Mouse (Mus musculus) cerebellum, postnatal 25 days (tissue): ENCODE measurements around the gene Ptprr.

Experiments used
- DNase-seq, 2 experiments: peaks; one replicate each; pipeline ENCODE4 v3.0.0; 2021; ENCODE audit warnings: mixed read lengths in 2 of 2

Gene Ptprr

DNA sequence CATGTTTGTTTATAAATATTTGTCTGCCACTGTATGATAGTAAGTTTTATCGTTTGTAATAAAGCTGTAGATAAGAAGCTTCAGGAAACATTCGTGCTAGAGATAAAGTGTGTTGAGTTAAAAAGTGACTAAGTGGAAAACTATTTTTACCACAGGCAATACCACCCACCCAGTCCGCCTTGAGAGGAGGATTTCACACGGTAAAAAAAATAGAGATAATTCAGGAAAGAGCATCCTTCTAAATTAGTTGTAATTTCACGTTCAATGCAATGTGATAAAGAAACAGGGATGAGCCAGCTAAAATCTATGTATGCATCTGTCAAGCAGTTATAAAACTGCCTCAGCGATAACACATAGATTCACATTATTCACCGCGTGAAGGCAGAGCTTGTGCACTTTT, 99.0 kb downstream of the Ptprr start:
- DNase-seq = no peak

DNA sequence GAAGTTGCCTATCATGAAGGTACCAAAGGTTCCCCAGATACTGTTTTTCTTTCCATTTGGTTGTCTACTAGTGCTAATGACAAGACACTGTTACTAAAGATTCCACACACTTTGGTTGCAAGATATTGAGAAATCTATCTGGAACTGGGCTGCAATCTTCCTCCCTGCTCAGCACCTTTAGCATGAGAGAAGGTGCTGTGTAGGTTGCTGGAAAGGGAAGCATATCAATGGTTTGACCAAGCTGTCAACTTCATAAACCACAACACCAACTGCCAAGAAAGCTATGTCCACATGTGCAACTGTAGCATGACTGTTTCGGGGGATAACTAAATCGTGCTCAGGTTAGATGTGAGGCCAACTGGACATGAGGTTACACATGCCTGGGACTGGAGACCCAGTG, 103.5 kb downstream of the Ptprr start:
- DNase-seq = no peak

GRCm38 (mm10) chr10:116123808-116124207, 105.8 kb downstream of the Ptprr start:
- no peak for DNase-seq

DNA sequence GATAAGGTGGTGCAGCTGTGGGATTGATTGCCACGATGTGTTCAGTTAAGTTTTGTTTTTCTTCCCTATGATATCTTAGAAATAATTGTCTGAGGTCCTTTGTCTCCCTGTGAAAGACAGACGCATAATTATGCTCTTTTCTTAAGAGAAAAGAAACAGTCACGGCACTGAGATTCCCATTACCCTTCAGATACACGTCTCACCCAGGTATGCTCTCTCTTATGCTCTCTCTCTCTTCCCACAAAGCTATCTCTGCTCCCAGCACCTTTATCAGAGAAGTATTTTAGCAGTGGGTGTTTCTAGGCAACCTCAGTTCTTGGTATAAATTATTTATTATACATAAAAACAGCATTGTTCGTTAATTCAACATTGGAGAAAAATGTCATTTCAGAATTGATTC, 107.4 kb downstream of the Ptprr start:
- DNase-seq = no peak

GRCm38 (mm10) chr10:116130401-116130800, 112.4 kb downstream of the Ptprr start:
- DNase-seq = no peak

GRCm38 (mm10) chr10:116131223-116131622, 113.2 kb downstream of the Ptprr start:
- no peak for DNase-seq

DNA sequence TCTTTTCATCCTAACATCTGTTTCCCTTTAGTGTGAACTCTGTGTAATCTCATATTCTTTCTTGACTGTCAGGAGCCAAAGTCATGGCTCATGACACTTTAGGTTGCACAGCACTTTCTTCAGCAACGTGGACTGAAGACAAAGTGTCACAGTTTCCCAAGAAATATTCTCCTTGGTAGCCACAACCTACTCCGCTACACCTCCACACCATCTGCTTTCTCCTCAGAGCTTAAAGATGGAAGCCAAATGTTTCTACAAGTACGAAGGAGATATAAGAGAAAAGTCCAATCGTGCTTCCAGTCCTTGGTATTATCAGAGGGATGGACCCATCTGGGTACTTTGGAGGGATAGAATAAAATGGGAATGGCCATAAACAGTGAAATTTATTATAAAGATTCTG, 114.2 kb downstream of the Ptprr start:
- DNase-seq = no peak

GRCm38 (mm10) chr10:116135187-116135586, 117.2 kb downstream of the Ptprr start:
- no peak for DNase-seq

- peak; percentile 44 to 64 for DNase-seq
Measured at GRCm38 (mm10) chr10:116140226-116140625, 122.2 kb downstream of the Ptprr start.

DNA sequence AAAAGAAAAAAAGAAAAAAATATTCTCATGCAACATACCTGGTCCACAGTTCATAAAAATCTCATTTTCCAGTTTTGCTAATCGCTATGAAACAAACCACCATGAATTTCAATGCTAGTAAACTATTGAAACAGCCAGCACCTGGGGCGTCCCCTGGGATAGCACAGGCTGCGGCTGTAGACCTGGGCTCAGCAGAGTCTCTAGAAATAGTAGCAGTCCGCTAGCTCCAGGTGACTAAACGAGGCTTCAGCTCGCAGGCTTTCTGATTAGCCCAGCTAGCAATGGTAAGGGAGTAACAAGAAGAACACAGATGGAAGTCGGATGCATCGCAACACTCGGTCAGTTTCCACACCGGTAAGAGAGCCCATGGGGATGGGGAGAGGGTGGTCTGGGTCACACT, 125.7 kb downstream of the Ptprr start:
- DNase-seq = peak; percentile 40 to 46

DNA sequence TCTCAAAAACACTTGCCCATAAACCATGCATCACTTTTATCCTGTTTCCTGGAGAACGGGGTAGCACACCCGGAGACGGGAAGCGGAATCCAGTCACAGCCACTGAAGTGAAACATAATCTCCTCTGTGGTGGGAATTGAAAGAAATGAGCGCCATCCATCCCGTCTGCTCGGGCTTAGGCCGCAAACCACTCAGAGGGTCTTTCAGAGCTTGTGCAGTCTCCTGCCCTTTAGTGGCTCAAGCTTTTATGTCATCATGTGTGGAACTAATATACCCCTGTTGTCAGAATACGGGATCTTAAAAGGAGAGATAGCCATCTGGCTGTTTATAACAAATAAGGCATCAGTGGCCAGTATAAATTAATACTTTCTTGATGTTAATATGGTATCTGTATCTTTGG, 128.1 kb downstream of the Ptprr start:
- DNase-seq = no peak

DNA sequence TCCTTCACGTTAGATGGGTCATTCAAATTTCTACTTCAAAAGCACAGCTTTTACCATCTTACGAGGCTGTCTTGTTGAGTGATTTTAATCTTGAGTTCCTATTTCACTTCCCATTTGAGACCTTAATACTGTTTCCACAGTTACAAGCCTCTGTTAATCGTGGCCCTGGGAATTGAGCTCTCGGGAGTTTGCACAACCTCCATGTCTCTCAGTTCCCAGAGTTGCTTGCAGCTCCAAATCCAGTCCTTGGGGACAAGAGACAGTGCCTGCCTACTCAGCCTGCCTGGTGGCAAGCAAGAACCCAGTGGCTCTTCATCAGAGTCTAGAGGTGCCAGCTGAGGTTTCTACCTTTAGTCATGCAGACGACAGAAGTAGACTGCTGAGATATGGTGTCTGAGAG, 136.7 kb downstream of the Ptprr start:
- no peak for DNase-seq

- no peak for DNase-seq
Measured at GRCm38 (mm10) chr10:116156699-116157098, 138.7 kb downstream of the Ptprr start.

GRCm38 (mm10) chr10:116162338-116162737, 144.3 kb downstream of the Ptprr start:
- DNase-seq = no peak

- DNase-seq = no peak
Measured at GRCm38 (mm10) chr10:116175324-116175883, 157.4 kb downstream of the Ptprr start.

DNA sequence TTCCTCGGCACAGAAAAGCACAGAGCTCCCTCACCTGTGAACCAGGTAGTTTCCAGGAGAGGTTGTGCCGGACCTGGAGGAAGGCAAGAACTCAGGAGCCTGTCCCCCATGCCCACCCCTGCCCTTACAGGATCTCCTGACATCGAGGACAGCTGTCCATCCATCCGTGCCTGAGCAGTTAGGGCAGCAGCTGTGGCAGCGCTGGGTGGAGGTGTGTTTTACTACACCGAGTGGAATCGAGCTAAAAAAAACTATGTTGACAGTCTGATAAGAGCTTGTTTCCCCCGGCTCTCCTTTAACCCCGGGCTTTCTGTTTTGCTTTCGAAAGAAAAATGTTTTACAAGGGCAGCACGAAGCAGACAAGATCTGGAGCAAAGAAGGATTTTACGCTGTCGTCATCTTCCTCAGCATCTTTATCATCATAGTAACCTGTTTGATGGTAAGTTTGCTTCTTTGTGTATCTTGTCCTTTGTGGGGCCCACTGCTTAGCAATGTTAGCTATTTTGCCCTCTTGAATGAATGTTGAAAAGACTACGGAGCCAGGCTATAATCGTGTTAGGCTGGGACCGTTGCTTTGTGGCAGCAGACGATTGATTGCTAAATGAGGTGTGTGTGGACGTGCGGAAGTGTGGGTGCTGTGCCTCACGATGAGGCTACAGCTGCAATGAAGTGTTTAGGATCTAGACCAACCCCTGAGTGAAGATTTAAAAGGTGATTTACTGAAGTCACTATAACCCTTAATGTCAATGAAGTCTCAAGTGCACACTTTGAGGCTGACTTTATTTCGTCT, 159.6 kb downstream of the Ptprr start:
- DNase-seq = no peak

DNA sequence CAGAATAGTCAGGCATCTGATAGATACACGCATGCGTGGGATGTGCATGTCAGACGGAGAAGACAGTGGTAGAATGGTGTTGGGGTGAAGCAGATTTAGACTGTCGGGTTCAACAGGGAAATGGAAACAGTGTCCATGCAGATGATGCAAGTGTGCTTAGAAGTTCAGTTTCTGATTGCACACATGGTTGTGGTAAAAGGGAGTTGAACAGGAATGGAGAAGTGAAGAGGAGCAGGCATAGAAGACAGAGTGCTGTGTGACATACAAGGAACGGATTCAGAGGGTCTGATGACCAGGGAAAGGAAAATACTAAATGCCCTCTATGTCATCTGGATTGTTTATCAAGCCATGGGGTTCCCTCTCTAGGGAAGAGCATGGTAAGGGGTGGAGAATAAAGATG, 163.2 kb downstream of the Ptprr start:
- DNase-seq = no peak

GRCm38 (mm10) chr10:116182221-116182620, 164.2 kb downstream of the Ptprr start:
- no peak for DNase-seq

DNA sequence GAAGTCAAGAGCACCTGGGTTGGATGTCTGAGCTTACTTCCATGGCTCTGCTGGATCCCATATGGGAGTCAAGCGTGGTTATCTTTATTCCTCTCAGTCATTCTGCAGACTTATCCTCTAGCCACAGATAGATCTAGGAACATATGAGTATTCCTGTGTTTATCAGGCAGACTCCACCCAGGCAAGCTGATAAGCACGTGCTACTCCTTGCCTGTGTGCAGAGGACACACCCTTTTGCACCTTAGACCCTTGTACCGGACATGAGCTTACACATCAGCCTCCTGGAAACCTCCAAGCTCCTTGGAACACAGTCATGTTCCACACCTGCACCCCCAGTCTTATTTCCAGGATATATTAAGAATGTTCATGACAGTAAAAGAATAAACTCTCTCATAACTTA, 165.2 kb downstream of the Ptprr start:
- no peak for DNase-seq

GRCm38 (mm10) chr10:116191724-116192123, 173.7 kb downstream of the Ptprr start:
- DNase-seq = no peak

DNA sequence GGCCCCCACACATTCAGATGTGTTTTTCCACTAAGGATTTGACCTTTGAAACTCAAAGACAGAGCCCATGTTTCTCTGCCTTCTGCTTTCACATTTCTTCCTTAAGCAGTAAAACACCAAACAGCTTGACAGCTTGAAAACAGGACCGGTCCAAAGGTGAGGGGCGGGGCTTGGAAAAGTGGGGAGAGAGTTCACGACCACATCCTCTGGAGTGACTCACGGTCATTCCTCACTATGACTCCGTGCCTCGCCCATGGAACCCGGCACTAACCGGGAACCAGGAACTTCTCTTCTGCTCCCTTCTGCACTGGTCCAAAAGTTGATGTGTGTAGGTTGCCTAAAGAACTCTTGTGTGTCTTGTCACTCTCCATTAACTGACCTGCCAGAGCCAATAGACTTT, 174.3 kb downstream of the Ptprr start:
- DNase-seq = no peak

- DNase-seq = no peak
Measured at GRCm38 (mm10) chr10:116194409-116194808, 176.4 kb downstream of the Ptprr start.

GRCm38 (mm10) chr10:116196596-116197415, 178.8 kb downstream of the Ptprr start:
- DNase-seq = peak; percentile 54 to 68

GRCm38 (mm10) chr10:116197416-116197939, 179.5 kb downstream of the Ptprr start:
- peak in 1 of 2 experiments; percentile 57 for DNase-seq
